Mouse (Mus musculus): ENCODE measurements at regions not wholly inside any gene's neighbourhood (a gene's known extent, or its start where the extent isn't known, plus 50 kb on each side); places are given as distances from the start of the nearest gene placed in this dataset.

GRCm38 (mm10) chr1:138771307-138772011 lies 76.9 kb downstream of the Lhx9 start:
- no peak for DNase-seq

GRCm38 (mm10) chr1:138762876-138763275 lies 85.5 kb downstream of the Lhx9 start:
- DNase-seq: no peak

GRCm38 (mm10) chr1:138757777-138758176 lies 90.6 kb downstream of the Lhx9 start:
- no peak for DNase-seq

GRCm38 (mm10) chr1:138733308-138733707 lies 113.4 kb upstream of the Nek7 start:
- DNase-seq: no peak

- DNase-seq: no peak
These were observed 111.1 kb upstream of the Nek7 start for GRCm38 (mm10) chr1:138731008-138731407.

- DNase-seq: no peak
These were observed 109.3 kb upstream of the Nek7 start for GRCm38 (mm10) chr1:138729089-138729699.

- DNase-seq: peak; percentile 7
These were observed 100.8 kb upstream of the Nek7 start for GRCm38 (mm10) chr1:138720728-138721127.

GRCm38 (mm10) chr1:138719297-138719696 lies 99.4 kb upstream of the Nek7 start:
- DNase-seq: no peak

GRCm38 (mm10) chr1:138716991-138717390 lies 97.0 kb upstream of the Nek7 start:
- DNase-seq: no peak

- DNase-seq: no peak
These were observed 95.2 kb upstream of the Nek7 start for GRCm38 (mm10) chr1:138715162-138715561.

- DNase-seq: no peak
These were observed 89.3 kb upstream of the Nek7 start for GRCm38 (mm10) chr1:138709229-138709608.

- DNase-seq: no peak
These were observed 88.7 kb upstream of the Nek7 start for GRCm38 (mm10) chr1:138708507-138709228.

GRCm38 (mm10) chr1:138707913-138708312 lies 88.0 kb upstream of the Nek7 start:
- no peak for DNase-seq

GRCm38 (mm10) chr1:138703291-138703690 lies 83.3 kb upstream of the Nek7 start:
- DNase-seq: no peak

- DNase-seq: no peak
These were observed 69.3 kb upstream of the Nek7 start for GRCm38 (mm10) chr1:138689234-138689633.

- no peak for DNase-seq
These were observed 66.8 kb upstream of the Nek7 start for GRCm38 (mm10) chr1:138686746-138687145.

GRCm38 (mm10) chr1:138683711-138684110 lies 63.8 kb upstream of the Nek7 start:
- DNase-seq: no peak

GRCm38 (mm10) chr1:138681970-138682369 lies 62.0 kb upstream of the Nek7 start:
- DNase-seq: no peak

- DNase-seq: no peak
These were observed 54.3 kb upstream of the Nek7 start for GRCm38 (mm10) chr1:138674199-138674598.
